Mouse (Mus musculus) lung, adult 18-20 months (tissue): ENCODE measurements around the gene Rnf182.

ENCODE experiments used
- DNase-seq, 2 experiments: peaks; one replicate each; pipeline ENCODE4 v3.0.0; 2022; ENCODE audit warnings: mixed read lengths in 2 of 2

Gene Rnf182

DNA sequence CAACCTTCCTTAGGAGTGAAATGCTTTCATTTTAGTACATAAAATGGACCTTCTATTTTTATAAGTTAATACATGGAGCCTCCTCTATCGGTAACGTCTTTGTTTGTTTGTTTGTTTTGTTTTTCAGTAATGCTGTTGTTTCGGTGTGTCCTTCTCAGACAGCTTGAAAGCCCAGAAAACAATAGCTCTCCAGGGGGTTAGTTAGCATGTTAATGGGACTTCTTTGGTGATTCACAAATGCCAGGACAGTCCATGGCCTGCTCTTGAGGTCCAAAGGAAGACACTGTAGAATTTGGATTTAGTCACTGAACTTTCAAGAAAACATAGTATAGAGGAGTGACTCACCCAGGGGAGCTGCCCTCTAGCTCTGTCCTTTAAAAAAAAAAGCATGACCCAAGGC is 843 bp upstream of the Rnf182 start:
- no peak for DNase-seq

DNA sequence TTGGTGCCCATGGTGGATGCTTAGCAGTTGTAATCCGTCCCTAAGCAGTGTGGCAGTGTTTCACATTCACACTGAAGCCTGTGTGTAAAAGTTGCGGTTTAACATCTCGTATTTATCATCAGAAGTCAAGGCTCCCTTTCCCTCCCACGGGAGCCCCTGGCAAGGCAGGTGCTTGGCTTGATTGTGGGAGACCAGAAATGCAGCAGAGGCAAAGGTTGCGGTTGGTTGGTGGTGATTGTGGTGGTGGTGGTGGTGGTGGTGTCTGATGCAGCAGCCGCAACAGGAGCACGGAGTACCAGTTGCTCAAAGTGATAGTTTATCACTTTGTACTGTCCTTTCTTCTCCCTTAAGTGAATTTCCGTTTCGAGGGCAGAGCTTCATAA is 325 bp upstream of the Rnf182 start:
- DNase-seq = no peak

DNA sequence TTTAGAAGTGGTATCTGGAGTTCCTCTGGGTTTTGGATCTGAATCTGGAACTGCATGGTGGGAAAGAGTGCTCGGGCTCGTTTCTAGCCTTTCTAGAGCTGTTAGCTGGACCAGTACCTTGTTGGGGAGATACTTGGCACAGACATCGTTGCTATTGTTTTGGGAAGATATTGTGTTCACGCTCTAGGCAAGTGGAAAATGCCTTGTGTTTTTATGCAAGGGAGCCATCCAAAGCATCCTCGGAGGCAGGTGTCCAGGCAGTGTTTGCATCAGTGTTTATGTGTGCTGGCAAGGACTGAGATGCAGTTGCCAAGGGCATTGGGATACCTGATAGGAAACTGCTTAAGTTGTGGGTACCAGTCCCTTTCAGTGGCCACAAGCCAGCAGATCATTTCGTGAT is 1.0 kb downstream of the Rnf182 start:
- DNase-seq = no peak

DNA sequence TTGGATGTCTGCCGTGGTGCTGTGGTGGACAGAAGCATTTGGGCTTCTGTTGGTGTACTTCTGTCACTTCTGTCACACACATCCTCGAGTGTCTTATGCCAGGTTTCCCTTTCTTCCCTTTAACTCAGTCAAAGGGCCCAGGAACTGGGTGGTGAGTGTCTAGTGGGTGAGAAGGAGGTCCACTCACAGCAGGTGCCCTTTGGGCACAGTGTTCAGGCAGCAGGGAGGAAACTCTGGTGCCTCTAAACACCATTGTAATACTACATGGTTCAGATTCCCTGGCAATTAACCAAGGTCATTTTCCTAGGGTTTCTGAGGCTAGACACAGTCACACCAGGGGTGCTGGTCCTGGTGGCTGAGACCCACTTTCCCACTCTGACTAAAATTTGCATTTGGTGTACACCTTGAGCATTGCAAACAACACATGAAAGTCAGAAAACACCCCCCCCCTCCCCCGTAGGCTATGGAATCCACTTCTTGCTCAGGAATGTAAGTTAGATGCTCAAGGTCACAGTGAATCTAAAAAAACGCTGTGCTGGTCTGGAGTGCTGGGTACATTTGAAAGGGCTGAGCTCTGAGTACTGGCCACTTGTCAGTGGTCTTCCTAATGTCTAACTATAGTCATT is 4.2 kb downstream of the Rnf182 start:
- no peak for DNase-seq

DNA sequence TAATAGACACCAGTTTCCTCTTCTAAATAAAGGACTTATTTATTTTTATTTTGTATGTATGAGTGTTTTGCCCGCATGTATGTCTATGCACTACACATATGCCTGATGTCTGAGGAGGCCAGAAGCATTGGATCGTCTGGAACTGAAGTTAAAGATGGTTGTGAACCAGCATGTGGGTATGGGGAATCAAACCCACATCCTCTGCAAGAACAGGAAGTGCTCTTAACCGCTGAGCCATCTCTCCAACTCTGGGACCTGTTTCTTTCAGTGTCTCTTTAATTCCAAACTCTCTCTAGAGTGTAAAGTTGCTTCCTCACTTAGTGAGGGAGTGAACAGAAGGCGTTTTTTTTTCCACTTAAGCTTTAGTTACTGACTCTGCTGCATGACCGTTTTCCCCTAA is 12.4 kb downstream of the Rnf182 start:
- no peak for DNase-seq

DNA sequence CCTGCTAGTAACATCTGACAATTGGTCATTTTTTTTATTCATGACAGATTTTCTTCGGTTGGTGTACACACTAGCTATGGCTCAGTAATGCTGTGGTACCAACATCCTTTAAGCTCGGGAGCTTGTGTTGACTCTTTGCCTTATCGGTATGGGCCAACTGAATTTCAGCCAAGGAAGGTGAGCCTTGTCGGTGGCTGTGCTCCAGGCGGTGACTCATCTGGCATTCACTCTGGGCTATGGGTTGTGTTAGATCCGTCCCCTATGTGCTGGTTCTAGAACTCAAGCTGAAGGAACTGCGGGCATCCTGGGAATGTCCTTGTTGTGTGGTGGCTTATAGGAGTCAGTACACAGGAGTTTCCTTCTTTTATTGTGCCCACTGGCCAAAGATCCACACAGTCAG is 14.3 kb downstream of the Rnf182 start:
- DNase-seq = peak; percentile 10 to 27

DNA sequence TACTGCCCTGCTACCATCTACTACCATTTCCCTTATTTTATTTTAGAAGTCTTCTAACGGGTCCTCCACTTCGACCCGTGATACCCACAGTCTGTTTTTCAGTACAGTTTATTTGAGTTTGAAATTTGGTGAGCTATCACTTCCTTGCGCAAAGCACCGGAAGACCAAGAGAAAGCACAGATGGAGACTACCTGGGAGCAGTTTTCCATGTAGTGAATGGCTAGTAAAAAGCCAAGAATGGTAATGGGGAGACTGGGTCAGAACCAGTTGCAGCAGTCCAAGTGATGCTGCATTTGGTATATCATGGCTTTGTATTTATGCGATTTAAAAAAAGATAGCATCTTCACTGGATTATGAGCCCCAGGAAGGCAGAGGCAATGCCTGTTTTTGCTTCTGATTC is 15.8 kb downstream of the Rnf182 start:
- DNase-seq = no peak

DNA sequence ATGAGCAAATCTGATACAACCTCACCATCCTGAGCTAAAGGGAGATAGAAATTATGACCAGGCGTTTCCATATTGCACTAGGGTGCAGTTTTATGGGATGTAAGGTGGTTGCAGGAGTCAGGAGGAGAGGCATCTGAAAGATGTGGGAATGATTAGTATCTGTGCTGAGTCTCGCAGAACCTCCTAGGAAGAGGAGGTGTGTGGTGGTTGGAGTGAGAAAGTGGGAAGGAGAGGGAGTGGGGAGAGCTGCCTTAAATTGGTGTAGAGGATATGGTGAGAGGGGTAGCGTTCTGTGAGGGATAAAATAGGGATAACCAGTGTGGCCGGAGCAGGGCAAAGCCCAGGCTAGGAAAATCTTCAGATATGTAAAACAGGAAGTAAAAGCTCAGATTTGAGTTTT is 17.5 kb downstream of the Rnf182 start:
- no peak for DNase-seq

DNA sequence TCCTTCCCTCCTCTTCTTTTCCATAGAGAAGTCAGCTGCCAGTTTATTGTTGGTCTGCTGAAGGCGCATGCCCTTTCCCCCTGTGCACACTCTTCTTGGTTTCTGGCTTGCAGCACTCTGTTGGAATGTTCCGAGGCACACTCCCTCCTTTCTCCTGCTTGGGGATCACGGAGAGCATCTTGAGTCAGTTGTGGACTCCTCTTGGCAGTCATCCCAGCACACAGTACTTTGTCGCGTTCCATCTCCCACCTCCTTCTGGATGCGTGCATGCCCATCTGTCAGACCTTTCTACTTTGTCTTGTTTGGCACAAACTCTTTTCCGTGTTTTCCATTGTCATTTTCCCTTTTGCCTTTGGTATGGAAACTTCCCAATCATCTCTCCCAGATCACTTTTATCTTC is 22.2 kb downstream of the Rnf182 start:
- DNase-seq = no peak

DNA sequence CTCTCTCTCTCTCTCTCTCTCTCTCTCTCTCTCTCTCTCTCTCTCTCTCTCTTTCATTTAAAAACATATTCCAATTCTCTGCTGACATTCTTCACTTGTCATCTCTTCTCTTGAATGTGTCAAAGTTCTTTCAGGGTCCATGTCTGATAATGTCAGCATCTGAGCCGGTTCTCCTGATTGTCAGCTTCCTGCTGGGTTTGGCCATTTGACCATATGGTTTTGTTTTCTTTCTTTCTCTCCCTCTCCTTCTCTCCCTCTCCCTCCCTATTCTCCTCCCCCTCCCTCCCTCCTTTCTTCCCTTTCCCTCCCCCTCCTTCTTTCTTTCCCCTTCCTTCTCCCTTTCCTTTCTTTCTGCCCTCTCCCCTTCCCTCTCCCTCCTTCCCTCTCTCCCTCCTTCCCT is 29.5 kb downstream of the Rnf182 start:
- no peak for DNase-seq

DNA sequence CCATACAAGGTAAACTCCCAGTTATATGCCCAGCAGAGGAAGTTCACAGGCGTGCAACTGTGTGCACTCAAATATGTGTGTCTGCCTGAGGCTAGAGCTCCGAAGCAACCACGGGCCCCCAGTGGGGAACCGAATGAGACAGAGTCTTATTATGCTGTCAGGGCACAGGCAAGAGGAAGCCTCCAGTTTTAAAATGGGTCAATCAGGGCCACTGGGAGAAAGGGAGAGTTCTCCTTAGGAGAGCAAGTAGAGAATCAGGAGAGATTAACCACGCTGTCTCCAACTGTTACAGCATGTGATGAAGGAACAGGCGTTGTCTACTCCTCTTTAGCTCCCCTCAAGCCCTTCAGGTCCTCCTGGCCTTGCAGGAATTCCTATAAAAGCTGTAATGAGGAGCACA is 33.0 kb downstream of the Rnf182 start:
- no peak for DNase-seq

DNA sequence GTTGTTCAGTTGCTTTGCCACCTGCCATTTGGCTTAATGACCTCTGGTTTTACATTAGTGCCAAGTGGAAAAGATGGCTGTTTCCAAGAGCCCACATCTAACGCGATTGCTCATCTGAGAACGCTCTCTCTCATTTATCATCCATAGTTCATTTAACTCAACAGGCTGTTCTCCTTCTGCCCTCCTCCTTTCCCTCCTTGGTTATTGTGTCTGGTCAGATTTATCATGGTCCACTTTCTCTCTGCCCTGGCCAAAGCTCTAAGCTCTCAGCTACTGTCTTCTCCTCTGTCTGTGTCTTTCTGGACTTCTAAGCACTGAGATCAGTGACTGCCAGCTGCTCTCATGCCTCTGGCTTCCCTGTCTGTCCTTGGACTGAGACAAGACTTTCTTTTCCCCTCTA is 35.8 kb downstream of the Rnf182 start:
- no peak for DNase-seq

DNA sequence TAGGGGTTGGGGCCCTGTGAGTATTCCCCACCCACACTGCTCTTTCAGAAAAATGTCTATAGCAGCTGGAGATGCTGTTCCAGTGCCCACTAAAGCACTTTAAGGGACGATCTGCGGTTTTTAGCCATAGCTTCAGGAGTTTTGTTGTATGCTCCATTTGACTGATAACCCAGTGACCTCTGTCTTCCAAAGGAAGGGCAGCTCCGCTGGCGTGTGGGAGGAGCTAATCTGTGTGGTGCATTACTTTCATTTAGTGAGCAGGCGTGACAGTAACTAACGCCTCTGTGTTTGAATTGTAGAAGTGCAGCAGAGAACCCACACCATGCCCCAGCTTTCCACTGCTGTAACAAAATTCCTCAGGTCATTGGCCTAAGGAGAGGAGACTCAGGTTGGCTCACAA is 38.6 kb downstream of the Rnf182 start:
- DNase-seq = no peak

DNA sequence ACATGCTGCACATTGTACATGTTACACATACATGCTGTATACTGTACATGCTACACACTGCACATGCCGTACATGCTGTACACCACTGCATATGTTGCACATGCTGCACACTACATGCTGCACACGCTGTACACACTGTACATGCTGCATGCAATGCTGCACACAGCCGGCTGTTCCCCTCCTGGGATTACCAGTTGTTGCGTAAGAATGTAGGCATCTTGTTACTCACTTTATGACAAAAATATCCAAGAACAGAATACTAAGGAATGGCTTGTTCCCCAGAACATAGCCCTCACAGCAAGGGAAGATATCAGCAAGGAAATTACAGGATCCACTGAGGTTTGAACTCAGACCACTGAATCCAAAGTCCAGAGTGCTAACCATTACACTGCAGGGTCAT is 47.7 kb downstream of the Rnf182 start:
- no peak for DNase-seq

DNA sequence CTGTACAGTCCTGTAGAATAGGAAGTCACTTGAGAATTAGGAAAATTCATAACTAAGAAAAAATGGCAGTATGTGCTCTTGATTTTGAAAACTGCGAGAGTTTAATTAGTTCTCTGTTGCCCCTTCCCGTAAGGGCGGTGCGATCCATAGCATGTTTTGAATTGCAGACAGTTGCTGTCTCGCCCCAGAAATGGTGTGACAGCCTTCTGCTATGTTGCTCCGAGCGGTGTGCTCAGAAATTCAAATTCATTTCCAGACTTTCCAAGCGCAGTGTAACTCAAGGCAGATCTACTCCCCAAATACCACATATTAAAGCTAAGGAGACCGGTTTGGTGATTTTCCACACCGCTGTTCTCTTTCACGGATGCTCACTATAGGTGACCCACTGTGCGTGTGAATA is 50.6 kb downstream of the Rnf182 start:
- DNase-seq = no peak

DNA sequence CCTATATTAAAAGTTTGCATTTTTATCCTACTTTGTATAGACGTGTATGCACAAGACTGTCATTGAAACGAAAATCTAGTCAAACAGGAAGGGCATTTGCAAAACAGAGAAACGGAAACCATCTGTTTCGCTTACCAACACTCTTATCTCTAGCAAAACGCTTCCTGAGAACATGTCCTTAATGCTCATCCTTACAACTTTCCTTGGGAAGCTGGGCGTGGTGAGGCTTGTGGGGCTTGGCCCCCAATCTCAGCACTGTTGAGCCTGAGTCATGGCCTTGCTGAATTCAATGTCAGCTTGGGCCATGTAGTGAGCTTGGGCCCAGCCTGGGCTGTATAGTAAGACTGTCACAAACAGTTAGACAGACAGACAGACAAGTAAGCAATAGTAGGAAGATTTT is 51.4 kb downstream of the Rnf182 start:
- no peak for DNase-seq

DNA sequence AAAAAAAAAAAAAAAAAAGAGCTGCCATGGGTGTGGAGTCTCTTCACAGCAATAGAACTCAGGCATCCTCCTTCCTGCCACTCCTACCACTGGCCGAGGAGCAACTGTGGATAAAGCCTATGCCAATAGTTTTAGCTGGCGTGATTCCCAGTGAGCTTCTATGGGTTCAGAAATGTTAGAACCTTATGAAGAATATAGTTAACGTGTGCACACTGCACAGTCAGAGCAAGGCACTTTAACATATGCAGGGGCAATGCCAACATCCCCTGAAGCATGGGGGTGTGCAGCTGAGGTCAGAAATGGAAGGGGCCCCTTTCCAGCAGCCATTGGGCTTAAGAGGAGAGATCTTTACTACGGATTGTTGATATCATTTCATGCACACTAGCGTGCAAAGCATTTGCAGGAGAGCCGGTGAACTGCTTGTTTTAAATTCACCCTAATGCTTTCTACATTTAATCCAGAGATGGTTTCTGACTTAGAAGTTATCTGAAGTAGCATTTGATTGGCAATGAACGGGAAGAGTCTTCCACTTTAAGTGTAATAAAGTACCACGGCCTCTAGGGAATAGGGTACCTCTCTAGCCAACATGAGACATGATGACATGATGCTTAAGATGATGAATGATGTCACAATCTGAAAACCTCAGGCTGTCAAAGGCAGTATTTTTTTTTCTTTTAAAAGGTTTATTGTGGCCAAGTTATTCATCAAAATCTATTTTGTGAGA is 61.8 kb downstream of the Rnf182 start:
- no peak for DNase-seq

DNA sequence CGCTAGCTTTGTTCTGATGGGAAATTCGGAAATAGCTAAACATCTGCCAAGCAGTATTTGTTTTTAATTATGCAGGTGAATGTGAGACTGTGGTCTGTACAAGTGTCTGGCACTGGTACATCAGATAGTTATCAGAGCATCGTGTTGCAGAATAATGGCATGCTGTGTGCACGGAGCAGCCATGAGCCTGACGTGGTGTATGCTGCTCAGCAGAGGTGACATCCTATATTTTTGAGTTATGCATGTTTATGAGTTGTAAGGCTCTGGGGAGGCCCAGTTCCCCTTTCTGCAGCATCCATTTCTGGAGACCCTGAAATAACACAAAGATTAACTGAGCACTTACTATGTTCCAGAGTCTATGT is 62.4 kb downstream of the Rnf182 start:
- no peak for DNase-seq

DNA sequence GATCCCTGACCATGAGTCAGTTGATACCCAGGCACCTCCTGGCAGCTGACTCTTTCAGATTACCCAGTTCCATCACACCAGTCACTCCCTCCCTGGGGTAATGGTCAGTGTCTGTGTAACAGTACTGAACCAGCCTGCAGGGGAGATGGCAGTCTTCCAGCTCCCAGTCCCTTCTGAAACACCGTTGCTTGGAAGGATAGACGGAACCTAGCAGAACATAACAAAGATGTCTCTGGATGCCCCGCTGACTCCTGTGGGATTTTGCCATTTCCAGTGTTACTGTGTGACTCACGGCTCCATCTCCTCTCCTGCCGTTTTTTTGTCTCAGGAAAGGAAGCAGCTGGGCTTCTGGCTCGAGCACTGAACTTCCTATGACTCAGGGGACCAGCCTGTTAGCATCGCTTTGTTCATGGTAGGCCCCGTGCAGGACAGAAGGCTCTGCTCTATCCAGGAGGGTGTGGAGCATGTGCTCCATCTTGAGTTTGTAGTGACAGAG is 69.0 kb downstream of the Rnf182 start:
- DNase-seq = peak; percentile 7 to 9

DNA sequence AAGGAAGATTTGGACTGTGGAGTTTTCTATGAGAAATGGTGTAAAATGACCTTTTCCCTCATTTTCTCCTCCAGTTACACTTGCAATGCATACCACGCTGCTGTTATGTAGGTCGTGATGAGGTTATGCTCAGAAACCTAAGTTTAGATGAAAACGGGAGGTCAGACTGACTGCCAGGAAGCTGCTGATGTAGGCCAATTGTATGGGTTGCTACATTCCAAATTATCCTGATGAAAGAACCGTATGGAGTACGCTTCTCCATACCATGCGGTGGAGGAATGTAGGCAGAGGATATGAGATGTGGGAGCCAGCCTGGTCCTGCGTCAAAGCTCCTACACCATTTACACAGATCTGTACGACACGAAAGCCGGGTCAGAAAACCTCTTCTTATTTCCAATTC is 72.6 kb downstream of the Rnf182 start:
- no peak for DNase-seq

DNA sequence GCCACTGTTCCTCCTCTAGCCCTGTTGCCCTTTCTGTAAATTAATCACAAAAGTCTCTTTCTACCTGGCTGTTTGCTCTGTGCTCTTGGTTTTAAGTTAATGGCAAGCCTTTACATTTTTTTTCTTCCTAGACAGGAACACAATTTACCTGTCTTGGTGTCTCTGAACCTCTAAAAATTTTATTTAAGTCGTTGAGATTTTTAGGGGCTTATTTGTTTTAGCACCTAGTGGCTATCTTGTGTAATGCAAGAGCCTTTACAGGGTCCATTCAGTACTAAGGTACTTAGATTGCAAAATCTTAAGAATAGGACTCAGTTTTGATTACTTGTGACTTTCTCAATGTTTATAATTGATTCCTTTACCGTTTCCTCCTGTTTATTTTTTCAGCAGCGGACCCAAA is 76.2 kb downstream of the Rnf182 start:
- DNase-seq = no peak

DNA sequence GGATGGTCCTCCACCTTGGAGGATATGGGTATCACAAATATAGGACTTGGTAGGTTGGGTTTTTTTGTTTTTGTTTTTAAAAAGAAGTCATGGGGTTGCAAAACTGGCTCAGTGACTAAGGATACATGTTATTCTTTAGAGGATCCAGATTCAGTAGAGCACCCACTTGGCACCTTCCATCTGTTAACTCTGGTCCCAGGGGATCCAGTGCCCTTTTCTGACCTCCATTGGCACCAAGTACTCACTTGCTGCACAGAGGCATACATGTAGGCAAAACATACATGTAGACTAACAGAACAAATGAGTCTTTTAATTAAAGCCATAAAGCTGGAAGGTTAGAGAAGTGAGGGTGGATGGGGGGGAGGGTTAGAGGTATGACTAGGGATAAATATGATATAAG is 80.0 kb downstream of the Rnf182 start:
- DNase-seq = no peak

DNA sequence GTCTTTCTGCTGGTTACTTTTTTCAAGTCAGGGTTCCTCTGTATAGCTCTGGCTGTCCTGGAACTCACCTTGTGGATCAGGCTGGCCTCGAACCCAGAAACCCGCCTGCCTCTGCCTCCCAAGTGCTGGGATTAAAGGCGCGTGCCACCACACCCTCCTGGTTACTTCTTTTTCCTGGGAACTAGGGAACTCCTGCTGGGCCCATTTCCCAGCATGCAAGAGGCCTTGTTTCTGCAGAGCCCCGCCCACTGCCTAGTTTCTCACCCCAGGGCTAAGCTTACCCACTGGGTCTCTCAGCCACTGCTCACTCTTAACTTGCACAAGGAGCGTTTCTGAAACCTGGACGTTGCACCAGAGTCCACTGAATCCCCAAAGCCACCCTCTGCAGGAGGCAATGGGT is 80.5 kb downstream of the Rnf182 start:
- no peak for DNase-seq

DNA sequence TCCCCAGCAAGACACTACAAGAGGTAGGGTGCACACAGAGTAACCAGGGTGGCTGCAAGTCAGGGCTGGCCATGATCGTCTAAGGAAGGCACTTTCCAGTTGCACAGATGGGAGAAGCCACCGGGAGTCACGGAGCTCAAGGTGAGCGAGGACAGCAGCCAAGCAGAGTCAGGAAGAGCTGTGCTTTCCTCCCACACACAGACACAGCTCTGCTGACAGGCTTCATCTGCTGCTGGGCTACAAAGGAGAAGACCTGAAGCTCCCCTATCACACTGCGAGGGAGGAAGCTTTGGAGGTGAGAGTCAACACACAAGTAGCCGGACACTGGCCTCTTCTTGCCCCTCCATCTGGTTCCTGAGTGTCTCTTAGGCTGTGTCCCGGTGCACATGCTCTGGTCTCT is 83.0 kb downstream of the Rnf182 start:
- DNase-seq = no peak

DNA sequence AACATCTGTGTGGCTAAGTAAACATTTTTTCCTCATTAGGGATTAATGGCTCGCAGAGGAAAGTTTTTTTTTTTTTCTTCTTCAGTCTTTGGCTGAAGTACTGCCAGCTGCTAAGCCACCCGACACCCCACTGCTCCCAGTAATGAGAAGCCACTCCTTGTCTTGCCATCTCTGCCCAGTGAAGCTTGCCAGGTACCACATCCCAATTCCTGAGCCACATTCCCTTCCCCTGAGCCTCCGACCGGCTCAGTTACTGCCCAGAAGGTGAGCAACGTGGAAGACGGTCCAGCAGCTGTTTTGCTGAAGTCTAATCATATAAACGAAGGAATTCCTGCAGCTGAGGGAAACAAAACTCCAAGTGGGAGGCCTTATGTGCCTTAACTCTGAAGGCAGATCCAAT is 88.0 kb downstream of the Rnf182 start:
- no peak for DNase-seq
